Mouse (Mus musculus) heart, embryonic 13.5 days (tissue): ENCODE measurements around the gene Gngt2. TPM values are rescaled to one million over a fixed set of nuclear protein-coding genes. Genes with fewer than 3 reads are reported as not detected.

Experiments
- ATAC-seq: fragments of 200-750 bp; cut with Nextera tagmentation; 2 replicates; pipeline ENCODE4 v1.8.0; 2017; ENCODE audit warnings: moderate TSS enrichment; ENCODE audit not compliant: insufficient number of reproducible peaks, low FRiP score, low TSS enrichment; ENCODE audit errors: extremely low read depth
- H3K27ac ChIP-seq: fragments of 300-500 bp; sonication (generic); replicated peaks from 2 replicates; pipeline ENCODE4 v1.5.1; 2015; ENCODE audit warnings: moderate library complexity, mild to moderate bottlenecking, inconsistent platforms
- H3K27me3 ChIP-seq: fragments of 300-500 bp; sonication (generic); replicated peaks from 2 replicates; pipeline ENCODE4 v1.6.1; 2015; ENCODE audit warnings: mild to moderate bottlenecking, inconsistent platforms
- H3K36me3 ChIP-seq: fragments of 300-500 bp; sonication (generic); 2 replicates; pipeline ENCODE4 v1.6.1; 2015; ENCODE audit warnings: mild to moderate bottlenecking, inconsistent platforms
- H3K4me1 ChIP-seq: fragments of 300-500 bp; sonication (generic); 2 replicates; pipeline ENCODE4 v1.6.1; 2015; ENCODE audit warnings: inconsistent platforms
- H3K4me2 ChIP-seq: fragments of 300-500 bp; sonication (generic); 2 replicates; pipeline ENCODE4 v1.6.1; 2015; ENCODE audit warnings: inconsistent platforms, mild to moderate bottlenecking, moderate library complexity
- H3K4me3 ChIP-seq: fragments of 300-500 bp; sonication (generic); 2 replicates; pipeline ENCODE4 v1.5.1; 2015; ENCODE audit warnings: moderate library complexity, mild to moderate bottlenecking, inconsistent platforms
- H3K9ac ChIP-seq: fragments of 300-500 bp; sonication (generic); 2 replicates; pipeline ENCODE4 v1.6.1; 2015; ENCODE audit warnings: inconsistent platforms, mild to moderate bottlenecking, moderate library complexity
- H3K9me3 ChIP-seq: fragments of 300-500 bp; sonication (generic); 2 replicates; pipeline ENCODE4 v1.6.1; 2016; ENCODE audit warnings: inconsistent platforms
- WGBS: fragments of 180-500 bp; shearing (Covaris S2); methylation state at CpG from one replicate; pipeline ENCODE4 v1.1.7; 2015; ENCODE audit warnings: mixed read lengths; 5-methylcytosine and 5-hydroxymethylcytosine counted together
- polyA plus RNA-seq: library from polyadenylated mRNA; unstranded; fragments of >200 nt; fragmentation: Nextera tagmentation; extraction: Ambion mirVana; gene quantifications from 2 replicates; pipeline ENCODE4 v1.2.1, GENCODE M21; 2015

The Gngt2 gene
- polyA plus RNA-seq, 1 experiment from 2014 or later = 36.6 TPM

- peaks cover 9% of the 10 kb centered on the region for H3K9me3 ChIP-seq
- H3K4me1 ChIP-seq = peaks cover 6% of the 10 kb centered on the region; the same call in 1 of the 2 replicates
- WGBS = 81% methylated on average over 6 of the region's 6 CpGs
- H3K27me3 ChIP-seq = no peaks in the 10 kb centered on the region
- H3K4me2 ChIP-seq = no peak overlapping the region
- no peak overlapping the region for H3K9ac ChIP-seq
- no peak overlapping the region for H3K27ac ChIP-seq
- H3K36me3 ChIP-seq = no peaks in the 10 kb centered on the region
- no peak for ATAC-seq
- H3K4me3 ChIP-seq = no peak overlapping the region
Measured at GRCm38 (mm10) chr11:95811741-95812140, 25.3 kb upstream of the Gngt2 start.

GRCm38 (mm10) chr11:95812224-95812623 is 24.8 kb upstream of the Gngt2 start:
- Histone ChIP-seq H3K4me1 (peaks cover 6% of the 10 kb centered on the region; the same call in 1 of the 2 replicates), H3K4me2 (no peak overlapping the region), H3K9ac (no peak overlapping the region), H3K9me3 (peaks cover 7% of the 10 kb centered on the region), H3K27me3 (0 out of 2 replicates have a peak, but pooled peaks cover 3% of the 10 kb centered on the region), H3K27ac (no peak overlapping the region), H3K4me3 (no peak overlapping the region), H3K36me3 (no peaks in the 10 kb centered on the region)
- ATAC-seq = no peak
- 64% methylated on average over 4 of the region's 4 CpGs for WGBS

- WGBS = 79% methylated on average over 2 of the region's 2 CpGs
- Histone ChIP-seq H3K4me1 (no peaks in the 10 kb centered on the region), H3K4me2 (no peak overlapping the region), H3K9me3 (no peaks in the 10 kb centered on the region; the same call in 1 of the 2 replicates), H3K9ac (no peak overlapping the region), H3K27ac (no peak overlapping the region), H3K36me3 (no peaks in the 10 kb centered on the region), H3K27me3 (0 out of 2 replicates have a peak, but pooled peaks cover 6% of the 10 kb centered on the region), H3K4me3 (no peak overlapping the region)
- no peak for ATAC-seq
Measured at GRCm38 (mm10) chr11:95814101-95814500, 22.9 kb upstream of the Gngt2 start.

GRCm38 (mm10) chr11:95814857-95815256 is 22.2 kb upstream of the Gngt2 start:
- no peak overlapping the region for H3K4me3 ChIP-seq
- H3K36me3 ChIP-seq = no peaks in the 10 kb centered on the region
- ATAC-seq = no peak
- H3K4me1 ChIP-seq = no peaks in the 10 kb centered on the region
- no peak overlapping the region for H3K4me2 ChIP-seq
- WGBS = 65% methylated on average over 5 of the region's 5 CpGs
- 0 out of 2 replicates have a peak, but pooled peaks cover 6% of the 10 kb centered on the region for H3K27me3 ChIP-seq
- no peak overlapping the region for H3K27ac ChIP-seq
- no peaks in the 10 kb centered on the region; the same call in 1 of the 2 replicates for H3K9me3 ChIP-seq
- H3K9ac ChIP-seq = no peak overlapping the region

GRCm38 (mm10) chr11:95815412-95815811 is 21.6 kb upstream of the Gngt2 start:
- Histone ChIP-seq H3K36me3 (no peaks in the 10 kb centered on the region), H3K4me3 (no peak overlapping the region), H3K27me3 (0 out of 2 replicates have a peak, but pooled peaks cover 6% of the 10 kb centered on the region), H3K27ac (no peak overlapping the region), H3K9me3 (no peaks in the 10 kb centered on the region; the same call in 1 of the 2 replicates), H3K9ac (no peak overlapping the region), H3K4me1 (no peaks in the 10 kb centered on the region), H3K4me2 (no peak overlapping the region)
- ATAC-seq = no peak
- 77% methylated on average over 9 of the region's 9 CpGs for WGBS

- no peak for ATAC-seq
- WGBS = 82% methylated on average over 8 of the region's 8 CpGs
- Histone ChIP-seq H3K36me3 (no peaks in the 10 kb centered on the region), H3K4me1 (peaks cover 4% of the 10 kb centered on the region; the same call in 1 of the 2 replicates), H3K27me3 (peaks cover 20% of the 10 kb centered on the region), H3K9me3 (no peaks in the 10 kb centered on the region; the same call in 1 of the 2 replicates), H3K4me2 (no peak overlapping the region), H3K4me3 (no peak overlapping the region), H3K27ac (no peak overlapping the region), H3K9ac (no peak overlapping the region)
Measured at GRCm38 (mm10) chr11:95819138-95819537, 17.9 kb upstream of the Gngt2 start.

GRCm38 (mm10) chr11:95821511-95821910 is 15.5 kb upstream of the Gngt2 start:
- 78% methylated on average over 3 of the region's 3 CpGs for WGBS
- Histone ChIP-seq H3K4me1 (peaks cover 16% of the 10 kb centered on the region), H3K27me3 (peaks cover 35% of the 10 kb centered on the region), H3K27ac (no peak overlapping the region), H3K9ac (no peak overlapping the region), H3K9me3 (no peaks in the 10 kb centered on the region), H3K4me2 (no peak overlapping the region), H3K36me3 (no peaks in the 10 kb centered on the region), H3K4me3 (no peak overlapping the region)
- ATAC-seq = no peak

- Histone ChIP-seq H3K27me3 (peaks cover 37% of the 10 kb centered on the region), H3K4me1 (peaks cover 24% of the 10 kb centered on the region), H3K9ac (no peak overlapping the region), H3K4me2 (no peak overlapping the region), H3K4me3 (no peak overlapping the region), H3K27ac (no peak overlapping the region), H3K36me3 (no peaks in the 10 kb centered on the region), H3K9me3 (no peaks in the 10 kb centered on the region)
- WGBS = 81% methylated on average over 4 of the region's 4 CpGs
- ATAC-seq = no peak
Measured at GRCm38 (mm10) chr11:95822437-95822836, 14.6 kb upstream of the Gngt2 start.

GRCm38 (mm10) chr11:95824071-95824876 is 12.7 kb upstream of the Gngt2 start, which contains the start of gene Phospho1:
Phospho1 (plus strand) TSS chr11:95824499.
- peak within 1 kb of the TSS; percentile 53 for H3K27ac ChIP-seq
- H3K4me3 ChIP-seq = peak within 1 kb of the TSS; percentile 66
- H3K4me1 ChIP-seq = peaks cover 24% of the 10 kb centered on the region
- H3K9me3 ChIP-seq = no peaks in the 10 kb centered on the region
- peak within 1 kb of the TSS; percentile 97 for H3K4me2 ChIP-seq
- peak; percentile 92 for ATAC-seq
- H3K27me3 ChIP-seq = peaks cover 52% of the 10 kb centered on the region
- peak within 1 kb of the TSS; percentile 83 for H3K9ac ChIP-seq
- no peaks in the 10 kb centered on the region for H3K36me3 ChIP-seq
- WGBS = under 1% methylated on average over 76 of the region's 78 CpGs

- Histone ChIP-seq H3K36me3 (no peaks in the 10 kb centered on the region), H3K27me3 (peaks cover 58% of the 10 kb centered on the region), H3K9ac (peak overlapping the region; percentile 83), H3K27ac (peak overlapping the region; percentile 53), H3K4me1 (peaks cover 25% of the 10 kb centered on the region), H3K4me3 (peak overlapping the region; percentile 66), H3K4me2 (peak overlapping the region; percentile 97), H3K9me3 (no peaks in the 10 kb centered on the region)
- WGBS = under 1% methylated on average over 11 of the region's 11 CpGs
- ATAC-seq = 0 out of 2 replicates have a peak, but pooled peaks have one; percentile 1
Measured at GRCm38 (mm10) chr11:95824877-95825243, 12.2 kb upstream of the Gngt2 start.

- no peaks in the 10 kb centered on the region for H3K9me3 ChIP-seq
- no peak for ATAC-seq
- H3K4me1 ChIP-seq = peaks cover 33% of the 10 kb centered on the region
- WGBS = 47% methylated on average over 3 of the region's 3 CpGs
- peak overlapping the region; percentile 83 for H3K9ac ChIP-seq
- H3K36me3 ChIP-seq = no peaks in the 10 kb centered on the region
- peak overlapping the region; percentile 66 for H3K4me3 ChIP-seq
- H3K27ac ChIP-seq = 0 out of 2 replicates have a peak overlapping the region, but pooled peaks have one; percentile 53
- H3K4me2 ChIP-seq = peak overlapping the region; percentile 97
- peaks cover 65% of the 10 kb centered on the region for H3K27me3 ChIP-seq
Measured at GRCm38 (mm10) chr11:95825625-95826024, 11.4 kb upstream of the Gngt2 start.
